Mouse (Mus musculus) forebrain, embryonic 10.5 days (tissue): Measurements from ENCODE around the gene Arl6ip1. TPM values are rescaled to one million over a fixed set of nuclear protein-coding genes. Genes with fewer than 3 reads are reported as not detected.
A peak's percentile ranks its signal among the peaks of the same experiment; 100 is the strongest.
"Not testable (repeated sequence)": the region's sequence is repeated elsewhere in the genome, so short reads cannot be mapped to it uniquely, and the experiment has no call there.

Source experiments
- DNase-seq: peaks from one replicate; pipeline ENCODE4 v3.0.0-alpha.2; 2017; ENCODE audit warnings: low spot score; ENCODE audit errors: extremely low spot score
- H3K27ac ChIP-seq: fragments of 300-500 bp; sonication (generic); 2 replicates; pipeline ENCODE4 v1.5.1; 2016; ENCODE audit warnings: mild to moderate bottlenecking
- H3K27me3 ChIP-seq: fragments of 300-500 bp; sonication (generic); 2 replicates; pipeline ENCODE4 v1.6.1; 2016; ENCODE audit warnings: mild to moderate bottlenecking; ENCODE audit not compliant: poor library complexity, severe bottlenecking
- H3K36me3 ChIP-seq: fragments of 300-500 bp; sonication (generic); replicated peaks from 2 replicates; pipeline ENCODE4 v1.6.1; 2016; ENCODE audit warnings: mild to moderate bottlenecking, moderate library complexity
- H3K4me1 ChIP-seq: fragments of 300-500 bp; sonication (generic); 2 replicates; pipeline ENCODE4 v1.6.1; 2016
- H3K4me3 ChIP-seq: fragments of 300-500 bp; sonication (generic); 2 replicates; pipeline ENCODE4 v1.5.1; 2016; ENCODE audit warnings: mild to moderate bottlenecking, moderate library complexity
- H3K9me3 ChIP-seq: fragments of 300-500 bp; sonication (generic); 2 replicates; pipeline ENCODE4 v1.6.1; 2016; ENCODE audit warnings: mild to moderate bottlenecking, moderate library complexity
- WGBS: fragments of 180-500 bp; shearing (Covaris S2); methylation state at CpG from one replicate; pipeline ENCODE4 v1.1.7; 2016; 5-methylcytosine and 5-hydroxymethylcytosine counted together
- polyA plus RNA-seq: library from polyadenylated mRNA; unstranded; fragments of >200 nt; fragmentation: Nextera tagmentation; extraction: Ambion mirVana; gene quantifications from 2 replicates; pipeline ENCODE4 v1.2.1, GENCODE M21; 2016

The Arl6ip1 gene
- 495 and 509 TPM in 2 replicates for polyA plus RNA-seq

DNA sequence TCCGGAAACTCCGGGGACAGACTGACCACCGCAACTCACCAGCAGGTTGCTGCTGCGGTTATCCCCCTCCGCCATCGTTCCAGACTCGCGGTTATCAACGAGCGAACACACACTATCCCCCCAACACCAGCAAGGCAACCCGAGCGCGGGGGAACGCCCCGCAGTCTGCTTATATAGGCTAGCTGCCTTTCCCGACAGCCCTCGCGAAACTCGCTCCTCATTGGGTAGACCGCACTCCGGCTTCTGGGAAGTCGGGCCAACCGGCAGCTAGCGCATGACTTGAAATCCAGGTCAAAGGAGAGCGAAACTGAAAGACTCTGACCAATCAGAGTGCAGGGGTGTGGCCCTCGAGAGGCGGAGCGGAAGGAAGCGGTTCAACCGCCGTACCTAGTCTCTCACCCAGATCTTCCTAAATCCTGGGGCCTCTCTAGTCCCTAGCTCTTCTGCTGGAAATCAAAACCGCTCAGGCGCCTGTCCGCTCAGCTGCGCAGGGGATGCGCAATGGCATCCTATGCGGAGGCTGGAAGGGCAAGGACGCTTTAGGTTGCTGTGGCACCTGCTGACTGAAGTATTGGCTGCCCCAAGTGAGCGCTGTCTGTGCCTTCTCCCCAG lies at the start of gene Arl6ip1:
Arl6ip1 (minus strand) TSS at position 233 of the 612 bp plus-strand sequence.
- peak; percentile 98 for DNase-seq
- Histone ChIP-seq H3K9me3 (no peaks in the 10 kb centered on the region), H3K27ac (peak within 1 kb of the TSS; percentile 95), H3K4me3 (peak within 1 kb of the TSS; percentile 82), H3K27me3 (no peaks in the 10 kb centered on the region), H3K36me3 (peaks cover 32% of the 10 kb centered on the region), H3K4me1 (peaks cover 38% of the 10 kb centered on the region)
- WGBS, result under 1% methylated on average over 39 of the region's 39 CpGs

- 93% methylated on average over 1 of the region's 1 CpGs for WGBS
- Histone ChIP-seq H3K9me3 (no peaks in the 10 kb centered on the region), H3K27me3 (no peaks in the 10 kb centered on the region), H3K27ac (no peak overlapping the region), H3K36me3 (peaks cover 83% of the 10 kb centered on the region), H3K4me1 (no peaks in the 10 kb centered on the region), H3K4me3 (no peak overlapping the region)
- no peak for DNase-seq
Measured at GRCm38 (mm10) chr7:118175821-118176355, 46.4 kb upstream of the Arl6ip1 start.

GRCm38 (mm10) chr7:118170125-118170524 lies 40.7 kb upstream of the Arl6ip1 start:
- H3K4me3 ChIP-seq, H3K4me1 ChIP-seq, H3K9me3 ChIP-seq, H3K27ac ChIP-seq, DNase-seq, H3K27me3 ChIP-seq: not testable (repeated sequence)
- WGBS, result 92% methylated on average over 2 of the region's 2 CpGs
- peaks cover 93% of the 10 kb centered on the region for H3K36me3 ChIP-seq

- 91% methylated on average over 8 of the region's 8 CpGs for WGBS
- H3K36me3 ChIP-seq, result peaks cover 82% of the 10 kb centered on the region
- no peaks in the 10 kb centered on the region for H3K9me3 ChIP-seq
- H3K27ac ChIP-seq, result no peak overlapping the region
- no peaks in the 10 kb centered on the region for H3K27me3 ChIP-seq
- H3K4me3 ChIP-seq, result no peak overlapping the region
- H3K4me1 ChIP-seq, result no peaks in the 10 kb centered on the region
- DNase-seq, result no peak
Measured at GRCm38 (mm10) chr7:118163006-118163405, 33.5 kb upstream of the Arl6ip1 start.

DNA sequence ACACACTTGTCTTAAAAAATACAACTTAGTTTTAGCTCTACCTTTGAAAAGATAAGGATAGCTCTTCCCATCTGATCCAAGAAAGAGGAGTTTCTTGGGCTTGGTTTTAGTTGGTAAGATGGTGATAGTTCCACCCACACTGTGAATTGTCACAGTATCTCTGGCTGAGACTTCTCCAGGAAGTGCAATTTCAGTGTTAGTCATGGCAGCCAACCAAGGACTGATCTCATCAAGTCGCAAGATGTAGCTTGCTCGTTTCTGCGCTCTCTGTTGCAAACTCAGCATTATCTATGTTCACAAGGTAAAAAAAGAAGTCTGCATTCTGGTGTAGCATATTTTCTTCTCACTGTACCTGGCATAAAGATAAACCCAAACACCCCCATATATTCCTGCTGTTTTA lies 30.7 kb upstream of the Arl6ip1 start:
- peaks cover 82% of the 10 kb centered on the region for H3K36me3 ChIP-seq
- no peaks in the 10 kb centered on the region for H3K4me1 ChIP-seq
- H3K4me3 ChIP-seq, result no peak overlapping the region
- H3K27ac ChIP-seq, result no peak overlapping the region
- H3K9me3 ChIP-seq, result no peaks in the 10 kb centered on the region
- no peaks in the 10 kb centered on the region for H3K27me3 ChIP-seq
- WGBS, result 98% methylated on average over 3 of the region's 3 CpGs
- no peak for DNase-seq

DNA sequence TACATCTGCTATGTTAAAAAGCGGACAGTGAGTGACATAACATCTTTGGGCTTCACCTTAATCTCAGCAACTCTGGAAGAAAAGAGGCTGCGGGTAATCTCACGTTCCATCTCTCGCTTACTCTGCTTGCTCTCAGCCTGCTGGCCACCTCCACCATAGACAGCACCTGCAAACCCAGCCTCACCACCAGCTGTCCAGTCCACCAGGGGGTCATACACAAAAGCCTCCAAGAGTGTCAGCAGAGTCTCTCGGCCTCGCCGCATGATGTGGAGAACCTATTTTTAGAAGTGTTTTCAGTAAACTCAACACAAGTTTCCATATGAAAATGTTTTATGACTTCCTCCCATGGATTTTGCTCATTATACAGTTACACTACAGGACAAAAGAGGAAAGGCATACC lies 27.0 kb upstream of the Arl6ip1 start:
- 95% methylated on average over 7 of the region's 7 CpGs for WGBS
- no peak for DNase-seq
- no peak overlapping the region for H3K27ac ChIP-seq
- no peaks in the 10 kb centered on the region for H3K4me1 ChIP-seq
- no peak overlapping the region for H3K4me3 ChIP-seq
- H3K9me3 ChIP-seq, result no peaks in the 10 kb centered on the region
- H3K27me3 ChIP-seq, result no peaks in the 10 kb centered on the region
- H3K36me3 ChIP-seq, result peaks cover 89% of the 10 kb centered on the region

DNA sequence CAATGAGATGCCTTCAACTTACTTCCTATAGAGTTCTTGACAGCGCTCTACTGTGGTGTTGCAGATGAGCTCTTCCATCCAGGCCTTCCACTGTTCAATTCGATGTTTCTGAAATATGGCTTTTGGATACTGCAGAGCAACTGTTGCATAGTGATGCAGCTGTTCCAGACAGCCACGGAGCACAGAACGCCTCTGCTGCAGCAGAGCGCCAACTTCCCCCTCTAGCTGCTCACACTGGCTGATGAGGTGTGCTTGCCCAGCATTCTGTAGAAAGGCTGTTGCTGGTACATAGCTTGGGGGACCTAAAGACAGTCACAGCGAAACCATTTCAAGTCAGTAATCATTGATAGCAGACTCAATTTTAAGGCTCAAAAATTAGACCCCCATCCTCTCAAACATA lies 24.7 kb upstream of the Arl6ip1 start:
- WGBS, result 97% methylated on average over 6 of the region's 6 CpGs
- no peak overlapping the region for H3K4me3 ChIP-seq
- peaks cover 91% of the 10 kb centered on the region for H3K36me3 ChIP-seq

GRCm38 (mm10) chr7:118143602-118144001 lies 14.1 kb upstream of the Arl6ip1 start:
- Histone ChIP-seq H3K36me3 (peaks cover 96% of the 10 kb centered on the region), H3K9me3 (no peaks in the 10 kb centered on the region), H3K4me3 (no peak overlapping the region), H3K4me1 (no peaks in the 10 kb centered on the region), H3K27me3 (no peaks in the 10 kb centered on the region), H3K27ac (no peak overlapping the region)
- 85% methylated on average over 3 of the region's 3 CpGs for WGBS
- no peak for DNase-seq

More for the DNA sequence above, 24.7 kb upstream of the Arl6ip1 start:
- Histone ChIP-seq H3K9me3 (no peaks in the 10 kb centered on the region), H3K27me3 (no peaks in the 10 kb centered on the region), H3K4me1 (no peaks in the 10 kb centered on the region), H3K27ac (no peak overlapping the region)
- DNase-seq, result no peak

GRCm38 (mm10) chr7:118143123-118143522 lies 13.7 kb upstream of the Arl6ip1 start:
- WGBS, result 91% methylated on average over 4 of the region's 4 CpGs
- H3K4me1 ChIP-seq, result no peaks in the 10 kb centered on the region
- H3K27me3 ChIP-seq, result no peaks in the 10 kb centered on the region
- no peak overlapping the region for H3K4me3 ChIP-seq
- H3K36me3 ChIP-seq, result peaks cover 96% of the 10 kb centered on the region
- no peaks in the 10 kb centered on the region for H3K9me3 ChIP-seq
- DNase-seq, result no peak
- no peak overlapping the region for H3K27ac ChIP-seq

- no peak overlapping the region for H3K27ac ChIP-seq
- H3K9me3 ChIP-seq, result no peaks in the 10 kb centered on the region
- WGBS, result 95% methylated on average over 7 of the region's 7 CpGs
- DNase-seq, result no peak
- H3K27me3 ChIP-seq, result no peaks in the 10 kb centered on the region
- peaks cover 99% of the 10 kb centered on the region for H3K36me3 ChIP-seq
- H3K4me3 ChIP-seq, result no peak overlapping the region
- no peaks in the 10 kb centered on the region for H3K4me1 ChIP-seq
Measured at GRCm38 (mm10) chr7:118141271-118141670, 11.8 kb upstream of the Arl6ip1 start.

GRCm38 (mm10) chr7:118135128-118135527 lies 5.7 kb upstream of the Arl6ip1 start:
- Histone ChIP-seq H3K36me3 (peaks cover 63% of the 10 kb centered on the region), H3K9me3 (no peaks in the 10 kb centered on the region)
- WGBS, result 87% methylated on average over 11 of the region's 11 CpGs

DNA sequence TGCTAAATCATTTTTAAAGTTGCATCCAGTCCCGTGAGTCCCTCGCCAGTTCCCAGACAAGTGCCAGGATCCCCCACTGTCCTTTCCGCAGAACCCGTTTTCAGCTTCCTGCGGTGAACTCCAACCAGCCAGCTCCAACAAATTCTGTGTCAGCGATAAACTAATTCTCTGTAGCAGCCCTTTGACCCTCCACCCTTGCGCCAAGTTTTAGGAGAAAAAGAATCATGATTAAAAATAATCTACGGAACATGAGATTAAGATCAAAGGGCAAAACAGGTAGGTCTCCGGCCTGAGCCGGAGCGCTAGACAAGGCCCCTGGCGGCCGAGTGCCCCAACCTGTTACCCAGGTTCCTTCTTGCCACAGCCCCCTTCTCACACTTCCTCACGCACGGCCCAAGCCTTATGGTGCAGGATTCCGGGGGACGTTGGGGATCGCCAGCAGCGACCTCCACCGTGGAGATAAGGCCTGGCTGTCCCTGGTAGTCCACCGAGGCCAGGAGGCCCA lies 485 bp downstream of the Arl6ip1 start:
- Histone ChIP-seq H3K4me3 (peak overlapping the region; percentile 82), H3K36me3 (peaks cover 35% of the 10 kb centered on the region), H3K27me3 (no peaks in the 10 kb centered on the region), H3K4me1 (peaks cover 38% of the 10 kb centered on the region), H3K9me3 (no peaks in the 10 kb centered on the region), H3K27ac (peak overlapping the region; percentile 95)
- DNase-seq, result no peak
- 0% methylated on average over 21 of the region's 21 CpGs for WGBS

More at GRCm38 (mm10) chr7:118135128-118135527, 5.7 kb upstream of the Arl6ip1 start:
- H3K4me1 ChIP-seq, result peaks cover 5% of the 10 kb centered on the region
- H3K4me3 ChIP-seq, result no peak overlapping the region
- no peak overlapping the region for H3K27ac ChIP-seq
- DNase-seq, result no peak
- no peaks in the 10 kb centered on the region for H3K27me3 ChIP-seq

GRCm38 (mm10) chr7:118126219-118126875 lies 3.1 kb downstream of the Arl6ip1 start:
- DNase-seq, result no peak
- no peak overlapping the region for H3K27ac ChIP-seq
- H3K4me1 ChIP-seq, result peaks cover 38% of the 10 kb centered on the region
- peak overlapping the region; percentile 82; the same call in 1 of the 2 replicates for H3K4me3 ChIP-seq
- WGBS, result 82% methylated on average over 11 of the region's 11 CpGs
- H3K9me3 ChIP-seq, result no peaks in the 10 kb centered on the region
- no peaks in the 10 kb centered on the region for H3K27me3 ChIP-seq
- H3K36me3 ChIP-seq, result peaks cover 56% of the 10 kb centered on the region
